Mouse (Mus musculus): Measurements from ENCODE around the gene Ube2n.

Gene Ube2n

DNA sequence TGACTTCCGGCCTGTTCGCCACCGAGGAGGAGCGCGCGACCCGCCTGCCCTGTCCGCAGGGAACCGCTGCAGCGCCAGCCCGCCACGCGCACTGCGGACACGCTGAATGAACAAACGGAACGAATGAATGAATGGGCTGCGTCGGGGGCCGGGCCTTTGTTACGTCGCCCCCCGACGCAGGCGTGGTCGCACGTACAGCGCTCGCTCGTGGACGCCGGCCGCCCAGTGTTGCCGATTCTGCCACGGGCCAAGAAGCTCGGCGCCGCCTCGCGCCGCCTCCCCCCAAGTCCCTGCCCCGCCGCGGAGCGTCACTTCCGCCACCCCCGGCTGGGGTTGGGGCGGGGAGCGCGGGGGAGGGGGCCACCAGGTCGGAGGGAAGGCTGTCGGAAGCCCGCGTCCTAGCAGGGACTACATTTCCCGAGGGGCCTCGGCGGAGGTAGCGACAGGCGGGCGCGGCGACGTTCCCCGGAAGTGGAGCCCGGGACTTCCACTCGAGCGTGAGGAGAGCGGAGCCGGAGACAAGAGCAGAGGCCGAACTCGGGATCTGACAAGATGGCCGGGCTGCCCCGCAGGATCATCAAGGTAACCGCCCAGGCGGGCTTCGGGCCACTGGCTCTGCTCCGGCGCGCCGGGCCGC is at the start of gene Ube2n:
Gene Ube2n, plus strand, starts transcription at position 490 of the 637 bp plus-strand sequence.
- DNase-seq (ENCODE audit: low spot score in 2 of 2): peak; percentile 97 to 98

DNA sequence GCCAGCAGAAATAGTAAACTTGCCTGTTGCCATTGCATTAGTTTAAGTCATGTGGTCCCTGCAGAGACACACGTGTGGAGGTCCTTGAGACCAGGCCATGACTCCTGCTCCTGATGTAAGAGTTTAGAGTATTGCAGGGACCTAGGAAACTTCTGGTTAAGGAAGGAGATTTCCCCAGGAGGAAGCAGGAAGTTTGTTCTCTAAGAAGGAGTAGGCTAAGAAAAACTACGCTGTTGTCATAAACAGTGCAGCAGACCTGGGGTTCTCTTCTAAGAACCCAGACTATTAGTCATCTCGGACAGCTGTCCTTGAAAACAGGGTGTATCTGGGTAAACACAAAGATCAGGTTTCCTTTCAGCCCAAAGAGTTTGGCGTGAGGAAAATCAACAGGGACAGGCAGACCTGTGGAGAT is 49.5 kb upstream of the Ube2n start:
- no peak for DNase-seq (ENCODE audit: low spot score in 2 of 2)

DNA sequence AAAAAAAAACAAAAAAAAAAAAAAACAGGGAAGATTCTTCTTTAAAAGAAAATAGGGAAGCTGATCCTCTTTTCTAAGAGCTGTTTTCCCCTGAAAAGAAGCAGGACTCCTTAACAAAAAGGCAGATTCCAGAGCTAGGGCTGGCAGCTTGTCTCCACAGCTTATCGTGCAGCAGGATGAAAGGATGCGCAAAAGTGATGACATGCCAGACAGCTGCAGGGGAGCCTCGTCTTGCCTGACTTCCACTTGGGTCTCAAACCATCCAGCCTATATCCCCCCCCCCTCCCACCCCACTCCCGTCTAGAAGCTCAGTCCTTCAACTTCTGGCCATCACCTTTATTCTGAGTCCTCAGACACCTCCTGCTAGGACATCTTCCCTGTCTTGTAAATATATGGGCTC is 46.1 kb upstream of the Ube2n start:
- DNase-seq (ENCODE audit: low spot score in 2 of 2): no peak

DNA sequence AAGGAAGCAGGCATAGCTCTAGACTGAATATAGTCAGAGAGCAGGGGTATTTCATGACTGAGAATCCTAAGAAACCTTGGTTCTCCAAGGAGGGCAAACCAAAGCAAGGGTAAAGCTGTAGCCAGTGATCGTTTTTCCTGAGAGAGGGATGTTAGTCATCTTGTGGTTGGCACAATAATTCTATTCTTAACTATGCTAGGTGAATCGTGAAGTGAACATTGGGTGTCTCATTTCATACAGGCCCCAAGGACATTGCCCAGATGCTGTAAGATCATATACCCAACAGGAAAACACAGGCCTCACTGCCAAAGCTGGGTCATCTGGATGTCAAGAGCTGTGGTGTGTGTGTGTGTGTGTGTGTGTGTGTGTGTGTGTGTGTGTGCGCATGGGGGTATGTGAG is 43.8 kb upstream of the Ube2n start:
- no peak for DNase-seq (ENCODE audit: low spot score in 2 of 2)

DNA sequence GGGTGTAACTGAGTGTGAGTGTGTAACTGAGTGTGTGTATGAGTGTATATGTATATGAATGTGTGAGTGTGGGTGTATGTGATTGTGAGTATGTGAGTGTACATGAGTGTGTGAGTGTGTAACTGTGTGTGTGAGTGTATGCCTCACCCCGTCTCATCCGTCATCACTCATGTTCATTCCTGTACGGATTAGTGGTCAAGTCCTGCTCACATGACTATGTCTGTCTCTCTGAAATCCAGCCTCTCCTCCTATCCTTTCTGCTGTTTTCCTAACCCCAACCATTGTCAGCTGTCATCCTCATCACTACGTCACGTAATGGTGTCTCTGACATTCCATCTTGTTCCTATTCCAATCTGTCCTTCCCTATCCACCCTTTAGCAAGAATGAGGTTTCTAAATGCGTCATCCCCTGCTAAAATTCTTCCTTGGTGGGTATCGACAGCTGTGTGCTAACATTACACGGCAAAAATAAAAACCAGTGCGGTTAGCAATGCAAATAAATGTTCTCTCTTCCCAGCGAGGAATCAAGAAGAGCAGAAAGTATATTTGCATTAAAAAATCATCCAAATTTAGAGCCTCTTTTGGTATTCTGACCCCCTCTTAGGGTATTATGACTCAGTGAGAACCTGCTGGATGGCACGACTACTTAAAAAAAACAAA is 42.9 kb upstream of the Ube2n start:
- DNase-seq (ENCODE audit: low spot score in 2 of 2): no peak

DNA sequence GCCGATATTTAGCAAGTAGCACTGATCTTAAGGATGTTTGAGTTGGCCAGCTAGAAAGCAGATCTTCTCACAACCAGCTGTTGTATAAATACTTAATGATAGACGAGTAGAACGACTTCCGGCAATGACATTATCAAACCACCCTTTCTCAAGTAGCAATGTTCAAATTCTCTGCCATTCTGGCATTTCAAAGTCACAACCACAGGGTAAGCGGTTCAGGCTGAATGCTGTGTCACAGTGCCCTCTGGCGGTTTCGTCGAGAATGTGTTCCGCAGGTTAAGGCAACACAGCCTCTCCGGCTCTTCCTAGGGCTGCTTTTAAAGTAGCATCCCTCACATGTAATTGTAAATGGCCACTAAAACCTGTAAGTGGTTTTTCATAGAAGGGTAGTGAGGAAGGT is 39.0 kb upstream of the Ube2n start:
- DNase-seq (ENCODE audit: low spot score in 2 of 2): peak; percentile 68 to 71

DNA sequence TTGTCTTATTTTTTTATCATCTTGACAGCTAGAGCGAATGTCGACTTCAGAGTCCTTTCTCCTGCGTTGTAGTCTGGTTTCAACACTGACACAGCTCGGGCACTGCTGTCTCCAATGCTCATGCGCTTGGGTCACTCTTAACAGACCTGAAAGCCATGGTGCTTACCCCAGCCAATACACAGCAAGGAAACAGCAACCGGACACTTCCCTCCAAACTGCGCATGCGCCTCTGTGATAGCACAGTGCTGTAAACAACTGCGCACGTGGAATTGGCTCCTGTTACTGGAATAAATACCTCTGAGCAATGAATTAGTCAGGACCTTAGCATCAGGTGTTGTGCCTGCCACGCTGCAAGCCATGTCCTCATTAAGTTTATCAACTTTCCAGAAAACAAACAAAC is 37.4 kb upstream of the Ube2n start:
- no peak for DNase-seq (ENCODE audit: low spot score in 2 of 2)

DNA sequence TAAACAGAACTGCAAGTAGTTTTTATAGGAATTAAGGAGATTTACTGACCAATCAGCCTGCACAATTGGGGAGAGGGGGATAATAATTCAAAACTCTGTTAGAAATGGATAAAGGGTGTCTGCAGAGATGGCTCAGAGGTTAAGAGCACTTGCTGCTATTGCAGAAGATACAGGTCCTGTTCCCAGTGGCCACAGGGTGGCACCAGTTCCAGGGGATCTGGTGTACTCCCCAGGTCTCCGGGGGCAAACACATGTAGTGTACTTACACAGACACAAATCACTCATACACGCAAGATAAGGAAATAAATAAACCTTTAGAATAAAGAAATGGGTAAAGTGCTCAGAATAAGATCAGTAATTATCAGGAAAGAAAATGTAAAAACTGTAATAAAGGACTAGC is 25.3 kb upstream of the Ube2n start:
- DNase-seq (ENCODE audit: low spot score in 2 of 2): peak; percentile 16 to 17

DNA sequence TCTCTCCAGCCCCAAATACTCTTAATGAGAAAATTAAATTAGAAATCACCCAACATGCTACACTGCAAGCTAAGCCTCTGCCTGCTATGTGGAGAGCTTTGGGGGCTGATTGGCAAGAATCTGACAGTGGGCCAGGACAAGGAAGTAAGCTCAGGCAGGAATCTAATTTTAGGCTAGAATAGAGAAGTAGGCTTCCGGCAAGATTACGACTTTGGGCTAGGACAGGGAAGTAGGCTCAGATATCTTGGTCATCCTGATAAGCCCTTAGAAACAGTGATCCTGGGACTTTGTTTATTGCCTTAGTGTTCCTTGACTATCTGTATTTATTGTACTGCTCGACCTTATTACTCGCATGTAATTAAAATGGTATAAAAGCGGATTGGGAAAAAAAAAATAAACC is 20.7 kb upstream of the Ube2n start:
- no peak for DNase-seq (ENCODE audit: low spot score in 2 of 2)

DNA sequence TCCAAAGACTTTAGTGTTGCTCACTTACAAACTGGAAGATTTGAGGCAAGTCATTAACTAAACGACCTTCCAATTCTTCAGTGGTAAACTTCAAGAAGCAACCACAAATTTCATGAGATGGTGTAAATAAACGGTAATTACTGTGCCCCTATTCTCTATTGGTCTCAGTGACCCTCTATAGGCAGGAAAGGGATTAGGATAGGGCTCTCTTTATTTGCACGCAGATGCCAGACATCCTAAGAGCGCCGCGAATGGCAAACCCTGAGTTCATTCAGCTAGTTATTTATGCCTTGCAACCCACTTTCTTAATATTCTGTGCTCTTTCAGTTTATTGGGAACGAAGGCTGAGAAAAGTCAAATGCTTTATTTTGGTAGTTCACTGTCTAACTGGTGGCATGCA is 13.9 kb upstream of the Ube2n start:
- DNase-seq (ENCODE audit: low spot score in 2 of 2): no peak

DNA sequence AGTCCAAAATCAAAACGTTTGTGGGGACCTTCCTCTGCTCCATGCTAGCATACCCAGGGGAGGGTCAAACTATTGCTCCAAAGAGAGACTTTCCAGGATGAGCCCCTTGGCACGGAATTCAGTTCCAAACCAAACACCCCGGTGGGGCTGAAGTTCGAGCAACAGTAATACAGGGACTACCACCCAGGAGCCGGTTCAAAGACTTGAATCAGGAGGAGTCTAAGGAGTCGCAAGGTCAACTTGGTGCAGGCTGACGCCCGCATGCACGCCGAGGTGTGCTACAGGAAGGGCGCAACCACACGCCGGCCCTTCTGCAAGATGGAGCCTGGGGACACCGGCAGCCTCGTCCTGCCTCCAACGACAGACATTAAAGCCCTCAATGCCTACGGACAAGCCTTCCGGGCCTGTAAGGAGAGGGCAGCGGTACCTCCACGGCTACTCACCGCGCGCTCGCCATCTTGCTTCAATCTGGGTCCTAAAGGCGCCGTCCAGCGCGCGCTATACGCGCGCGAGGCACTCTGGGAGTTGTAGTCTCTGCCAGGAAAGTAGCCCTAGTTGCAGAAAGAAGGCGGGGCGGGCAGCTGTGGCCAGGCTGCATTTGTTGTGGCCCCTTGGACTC is 13.4 kb upstream of the Ube2n start, which contains the start of gene Mrpl42:
Gene Mrpl42, minus strand, starts transcription at position 478 of the 619 bp plus-strand sequence.
- DNase-seq (ENCODE audit: low spot score in 2 of 2): peak; percentile 81 to 83

DNA sequence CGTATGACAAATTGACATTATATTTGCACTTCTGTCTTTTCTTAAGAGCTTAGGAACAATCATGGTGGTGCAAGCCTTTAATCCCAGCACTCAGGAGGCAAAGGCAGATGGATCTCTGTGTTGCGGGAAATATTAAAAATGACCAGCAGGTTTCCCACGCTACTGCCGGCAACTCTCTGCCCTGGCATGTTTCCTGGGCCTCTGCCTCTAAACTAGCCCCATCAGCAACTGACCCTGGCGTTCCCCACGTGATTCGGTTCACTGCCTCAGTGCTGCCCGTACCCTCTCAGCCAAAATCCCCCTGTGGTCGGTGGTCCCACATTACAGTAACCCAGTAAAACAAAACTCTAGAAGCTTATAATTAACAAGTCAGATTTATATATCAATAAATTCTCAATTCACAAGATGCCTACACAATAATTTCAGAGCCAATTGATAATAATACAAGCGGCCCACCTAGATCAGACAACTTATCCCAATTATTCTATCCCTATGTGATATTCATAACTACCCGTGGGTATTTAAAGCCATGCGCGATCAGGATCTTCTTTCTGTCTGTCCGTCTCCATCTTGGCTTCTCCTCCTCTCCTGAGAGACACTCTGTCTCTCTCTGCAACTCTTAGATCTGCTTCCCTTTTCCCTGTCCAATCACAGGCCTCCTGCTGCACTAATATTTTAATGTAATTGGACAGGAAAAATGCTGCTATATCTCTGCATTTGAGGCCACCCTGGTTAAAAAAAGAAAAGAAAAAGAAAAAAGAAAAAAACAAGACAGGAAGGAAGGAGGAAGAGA is 11.3 kb upstream of the Ube2n start:
- no peak for DNase-seq (ENCODE audit: low spot score in 2 of 2)

DNA sequence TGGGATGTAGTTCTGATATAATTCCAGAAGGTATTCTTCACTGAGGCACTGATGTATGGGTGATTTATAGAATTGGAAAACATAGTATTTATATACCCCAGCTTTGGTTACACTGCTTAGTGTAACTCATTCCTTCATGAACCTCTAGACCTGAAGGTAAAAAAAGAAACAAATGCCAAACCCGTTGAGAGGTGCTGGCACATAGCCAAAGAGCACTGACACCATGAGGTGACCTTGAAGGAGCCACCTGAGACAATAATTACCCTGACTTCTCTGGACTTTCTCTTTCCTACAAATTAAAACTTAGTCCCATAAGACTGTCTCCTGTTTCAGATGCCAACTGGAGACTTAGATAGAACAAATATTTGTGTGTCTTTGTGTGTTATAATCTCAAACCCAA is 10.6 kb upstream of the Ube2n start:
- DNase-seq (ENCODE audit: low spot score in 2 of 2): no peak

DNA sequence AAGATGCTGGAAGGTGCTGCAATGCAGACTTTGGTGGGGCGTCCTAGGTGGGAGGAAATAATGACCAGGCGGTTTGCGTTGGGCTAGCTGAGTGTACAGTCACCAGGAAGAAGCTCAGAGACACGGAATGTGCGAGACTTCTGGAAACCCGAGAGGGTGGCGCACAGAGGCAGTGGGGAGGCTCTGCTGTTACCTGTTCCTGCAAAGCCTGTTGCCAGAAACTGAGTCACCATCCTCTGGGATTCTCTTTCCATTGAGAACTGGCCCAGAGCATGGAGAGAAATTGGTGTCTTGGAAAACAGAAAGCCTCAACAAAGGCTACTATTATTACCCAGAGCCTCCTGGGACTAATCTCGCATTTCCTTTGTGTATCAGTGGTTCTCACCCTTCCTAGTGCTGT is 6.8 kb upstream of the Ube2n start:
- DNase-seq (ENCODE audit: low spot score in 2 of 2): no peak

DNA sequence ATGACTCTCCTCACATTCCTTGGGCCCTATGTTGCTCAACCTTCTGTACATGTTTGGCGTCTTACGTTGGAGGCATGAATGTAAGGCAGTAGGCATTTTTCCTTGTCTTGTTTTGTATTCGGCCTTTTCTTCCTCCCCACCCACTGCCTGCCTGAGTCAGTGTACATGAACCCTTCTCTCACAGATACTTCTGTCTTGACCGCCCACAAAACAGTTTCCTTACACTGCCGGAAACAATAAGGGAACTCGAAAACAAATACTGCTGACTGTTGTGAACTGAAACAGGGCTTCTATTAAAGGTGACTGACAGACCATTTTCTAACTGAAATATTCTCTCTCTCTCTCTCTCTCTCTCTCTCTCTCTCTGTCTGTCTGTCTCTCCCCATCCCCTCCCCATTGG is 6.2 kb upstream of the Ube2n start:
- peak; percentile 28 to 32 for DNase-seq (ENCODE audit: low spot score in 2 of 2)

DNA sequence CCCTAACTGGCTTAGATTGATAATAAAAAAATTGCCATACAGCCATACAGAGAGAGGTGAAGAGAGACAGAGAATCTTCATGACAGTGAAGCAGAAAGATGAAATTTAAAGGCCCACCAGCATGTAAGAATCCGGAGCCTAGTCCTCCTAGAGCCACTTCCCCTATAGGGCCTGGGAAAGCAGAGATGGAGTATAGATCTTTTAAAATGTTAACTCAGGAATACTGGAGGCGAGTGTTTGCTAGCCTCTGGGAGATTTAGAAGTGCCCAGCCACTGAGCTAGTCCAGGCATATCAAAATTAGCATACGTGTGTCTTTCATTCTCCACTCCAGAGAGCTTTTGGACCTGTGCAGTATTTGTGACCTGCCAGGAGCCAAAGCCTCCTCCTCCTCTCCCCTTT is 5.7 kb upstream of the Ube2n start:
- DNase-seq (ENCODE audit: low spot score in 2 of 2): no peak

DNA sequence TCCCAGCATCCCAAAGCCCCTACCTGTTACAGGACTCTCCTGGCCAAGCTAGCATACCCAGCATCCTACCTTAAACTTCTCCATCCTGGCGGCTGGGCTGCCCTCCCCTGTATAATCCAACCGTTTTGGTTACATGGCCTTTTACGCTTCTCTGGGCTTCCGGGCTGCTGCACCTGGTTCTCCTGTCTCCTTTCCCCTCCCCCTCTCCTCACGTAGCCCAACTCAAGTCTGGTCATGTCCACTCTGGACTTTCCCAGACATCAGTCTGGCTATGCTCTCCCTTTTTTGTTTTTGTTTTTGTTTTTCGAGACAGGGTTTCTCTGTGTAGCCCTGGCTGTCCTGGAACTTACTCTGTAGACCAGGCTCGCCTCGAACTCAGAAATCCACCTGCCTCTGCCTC is 2.3 kb upstream of the Ube2n start:
- no peak for DNase-seq (ENCODE audit: low spot score in 2 of 2)

DNA sequence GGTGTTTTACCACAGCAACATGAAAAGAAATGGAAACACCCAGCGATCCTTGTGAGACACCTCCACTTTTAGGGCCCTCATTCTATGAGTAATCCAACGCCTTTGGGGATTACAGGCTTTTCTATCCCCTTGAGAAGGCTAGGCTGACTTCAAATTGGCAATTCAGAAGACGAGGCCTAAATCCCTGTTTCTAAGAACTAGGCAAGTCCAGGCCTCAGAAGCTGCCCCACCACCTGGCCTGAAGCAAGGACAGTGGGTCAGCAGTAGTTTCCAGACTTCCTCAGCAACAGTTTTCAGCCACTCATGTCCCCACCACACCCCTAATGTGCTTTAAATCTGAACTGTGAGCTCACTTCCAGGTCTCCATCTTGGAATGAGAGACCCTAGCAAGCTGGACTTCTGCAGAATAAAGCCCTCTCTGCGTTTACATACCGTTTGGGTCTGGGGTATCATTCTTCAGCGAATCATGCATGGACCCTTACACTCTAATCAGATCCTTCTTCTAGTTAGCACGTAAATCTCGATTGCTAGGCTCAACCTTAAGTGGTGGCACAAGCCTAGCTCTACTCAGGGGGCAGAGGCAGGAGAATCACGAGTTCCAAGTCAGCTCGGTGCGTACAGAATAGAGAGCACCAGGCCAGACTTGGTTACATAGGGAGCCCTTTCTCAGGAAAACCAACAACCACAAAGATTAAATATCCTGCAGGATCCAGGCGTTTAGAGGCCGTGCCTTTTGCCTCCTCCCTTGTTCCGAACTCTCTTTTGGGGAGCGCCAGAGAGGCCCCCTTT is 983 bp upstream of the Ube2n start:
- DNase-seq (ENCODE audit: low spot score in 2 of 2): peak in 1 of 2 experiments; percentile 4

DNA sequence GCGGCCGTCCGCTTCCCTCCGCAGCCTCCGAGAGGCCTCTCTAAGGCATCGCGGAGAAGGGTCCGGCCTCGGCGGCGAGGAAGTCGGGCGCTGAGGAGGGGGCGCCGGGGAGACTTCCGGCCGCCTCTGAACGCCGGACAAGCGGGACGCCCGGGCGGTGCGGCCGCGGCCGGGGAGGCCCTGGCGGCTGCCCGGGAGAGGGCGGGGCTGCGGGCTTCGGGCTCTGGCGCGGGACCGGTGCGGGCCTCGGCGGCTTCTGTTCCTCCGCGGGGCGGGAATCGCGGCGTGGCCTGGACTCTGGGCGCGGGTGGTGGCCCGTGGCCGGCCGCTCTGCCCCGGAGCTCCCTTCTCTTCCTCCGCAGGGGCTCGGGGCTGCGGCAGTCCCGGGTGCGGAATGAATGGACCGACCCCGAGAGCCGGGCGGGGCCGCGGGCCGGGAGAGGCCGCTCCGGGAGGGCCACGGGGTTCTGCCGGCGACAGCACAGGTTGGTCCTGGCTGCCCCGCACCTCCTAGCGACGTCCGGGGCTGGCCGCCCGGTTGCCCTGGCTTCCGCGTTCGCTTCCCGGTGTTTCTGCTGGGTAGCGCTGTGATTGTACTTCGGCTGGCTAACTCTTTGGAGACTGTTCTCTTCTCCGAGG is 467 bp downstream of the Ube2n start:
- peak; percentile 35 to 40 for DNase-seq (ENCODE audit: low spot score in 2 of 2)

DNA sequence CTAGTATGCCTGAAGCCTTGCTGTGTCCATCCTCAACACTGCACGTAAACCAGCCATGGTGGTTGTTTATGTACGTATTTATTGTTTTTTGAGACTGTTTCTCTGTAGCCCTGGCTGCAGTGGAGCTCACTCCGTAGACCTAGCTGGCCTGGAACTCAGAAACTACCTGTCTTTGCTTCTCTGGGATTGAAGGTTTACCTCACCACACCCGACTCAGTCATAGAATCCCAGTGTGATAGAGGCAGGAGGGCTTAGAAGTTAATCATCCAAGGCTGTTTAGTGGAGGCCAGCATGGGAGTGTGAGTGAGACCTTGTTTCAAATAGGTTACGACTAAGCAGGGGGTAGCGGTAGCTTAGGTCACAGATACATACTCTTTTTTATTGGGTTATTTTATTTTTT is 2.7 kb downstream of the Ube2n start:
- no peak for DNase-seq (ENCODE audit: low spot score in 2 of 2)

DNA sequence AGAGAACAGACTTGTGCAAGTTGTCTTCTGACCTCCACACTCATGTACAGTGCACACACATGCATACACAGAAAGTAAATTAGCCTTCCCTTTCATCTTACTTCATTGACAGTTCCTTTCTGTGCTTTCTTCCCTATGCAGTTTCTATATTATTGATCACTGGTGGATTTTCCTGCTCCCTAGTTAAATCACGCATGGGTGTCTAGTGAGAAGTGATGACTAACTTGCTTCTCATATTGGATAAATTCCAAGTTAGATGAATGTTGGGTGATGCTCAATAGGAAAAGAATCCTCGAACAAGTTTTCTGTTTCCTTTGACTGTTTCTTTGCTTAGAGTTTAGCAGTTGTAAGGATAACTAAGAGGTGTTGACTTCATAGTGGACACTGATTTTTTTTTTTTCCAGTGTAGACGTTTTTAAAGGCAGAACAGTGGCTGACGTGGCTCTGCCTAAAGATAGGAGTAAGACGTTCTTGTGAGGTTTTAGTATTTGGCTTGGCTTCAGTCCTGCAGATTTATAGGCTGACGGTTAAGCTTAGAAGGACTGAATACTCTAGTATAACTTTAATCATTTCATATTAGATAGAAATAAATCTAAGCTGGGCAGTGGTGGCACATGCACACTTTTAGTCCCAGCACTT is 10.2 kb downstream of the Ube2n start:
- DNase-seq (ENCODE audit: low spot score in 2 of 2): no peak

Measured in spleen, postnatal 36 days (tissue).